Mouse (Mus musculus) myocyte (in vitro differentiated cells): ENCODE results near the gene Zranb1. TPM values are rescaled to one million over a fixed set of nuclear protein-coding genes. Genes with fewer than 3 reads are reported as not detected.

Experiments
- H3K27me3 ChIP-seq: one replicate; pipeline ENCODE4 v1.6.1; 2011; ENCODE audit not compliant: control insufficient read depth, insufficient read depth, insufficient read length
- H3K36me3 ChIP-seq: one replicate; pipeline ENCODE4 v1.6.1; 2011; ENCODE audit not compliant: control insufficient read depth, insufficient read depth
- H3K4me2 ChIP-seq: one replicate; pipeline ENCODE4 v1.6.1; 2011; ENCODE audit warnings: low read depth, control low read depth
- H3K4me3 ChIP-seq: one replicate; pipeline ENCODE4 v1.5.1; 2011; ENCODE audit warnings: mild to moderate bottlenecking, control low read depth, moderate library complexity
- H3K79me2 ChIP-seq: one replicate; pipeline ENCODE4 v1.6.1; 2011; ENCODE audit not compliant: control insufficient read depth, insufficient read depth
- H3ac ChIP-seq: one replicate; pipeline ENCODE4 v1.6.1; 2011; ENCODE audit not compliant: control insufficient read depth, insufficient read length
- CEBPB ChIP-seq: IDR thresholded peaks from 2 replicates; pipeline ENCODE4 v1.6.1; 2011; ENCODE audit warnings: mild to moderate bottlenecking, moderate library complexity; ENCODE audit not compliant: poor library complexity, insufficient read depth, severe bottlenecking
- E2F4 ChIP-seq: IDR thresholded peaks from one replicate; pipeline ENCODE4 v1.6.1; 2011; ENCODE audit warnings: mild to moderate bottlenecking, control low read depth, moderate library complexity; ENCODE audit not compliant: insufficient read depth
- MAX ChIP-seq: IDR thresholded peaks from one replicate; pipeline ENCODE4 v1.6.1; 2011; ENCODE audit warnings: low read depth, mild to moderate bottlenecking, control low read depth
- MYOD1 ChIP-seq, 3 experiments: IDR thresholded peaks; one replicate each; pipeline ENCODE4 v1.6.1; 2011; ENCODE audit warnings: control low read depth in 2 of 3, low read depth in 2 of 3, mild to moderate bottlenecking in 2 of 3, moderate library complexity in 1 of 3; ENCODE audit not compliant: insufficient read length in 2 of 3, control insufficient read depth in 1 of 3
- MYOG ChIP-seq, 3 experiments: IDR thresholded peaks; one replicate each; pipeline ENCODE4 v1.6.1; 2011; ENCODE audit warnings: control low read depth in 2 of 3, low read depth in 2 of 3, mild to moderate bottlenecking in 2 of 3; ENCODE audit not compliant: insufficient read length in 2 of 3, control insufficient read depth in 1 of 3, insufficient read depth in 1 of 3
- POLR2A ChIP-seq: IDR thresholded peaks from one replicate; pipeline ENCODE4 v1.6.1; 2011; ENCODE audit warnings: low read depth, mild to moderate bottlenecking, control low read depth, moderate library complexity; ENCODE audit not compliant: insufficient read length
- POLR2AphosphoS2 ChIP-seq: IDR thresholded peaks from one replicate; pipeline ENCODE4 v1.6.1; 2011; ENCODE audit warnings: low read depth, control low read depth; ENCODE audit not compliant: insufficient read length
- REST ChIP-seq: IDR thresholded peaks from one replicate; pipeline ENCODE4 v1.6.1; 2011; ENCODE audit warnings: mild to moderate bottlenecking, control low read depth, moderate library complexity; ENCODE audit not compliant: insufficient read depth, insufficient read length
- SRF ChIP-seq: IDR thresholded peaks from one replicate; pipeline ENCODE4 v1.6.1; 2011; ENCODE audit warnings: low read depth; ENCODE audit not compliant: control insufficient read depth, insufficient read length
- TCF12 ChIP-seq: IDR thresholded peaks from one replicate; pipeline ENCODE4 v1.6.1; 2011; ENCODE audit warnings: mild to moderate bottlenecking, control low read depth; ENCODE audit not compliant: poor library complexity, insufficient read depth, severe bottlenecking
- TCF3 ChIP-seq: IDR thresholded peaks from one replicate; pipeline ENCODE4 v1.6.1; 2011; ENCODE audit warnings: low read depth, control low read depth; ENCODE audit not compliant: insufficient read length
- USF1 ChIP-seq: IDR thresholded peaks from one replicate; pipeline ENCODE4 v1.6.1; 2011; ENCODE audit warnings: low read depth, mild to moderate bottlenecking, control low read depth, moderate library complexity
- polyA plus RNA-seq: library from polyadenylated mRNA; unstranded; fragments of >200 nt; fragmentation: generic; extraction: Trizol; gene quantifications from one replicate; pipeline ENCODE4 v1.2.1, GENCODE M21; 2012; ENCODE audit warnings: missing spikeins

The Zranb1 gene
- polyA plus RNA-seq, 1 experiment = 14.6 TPM

DNA sequence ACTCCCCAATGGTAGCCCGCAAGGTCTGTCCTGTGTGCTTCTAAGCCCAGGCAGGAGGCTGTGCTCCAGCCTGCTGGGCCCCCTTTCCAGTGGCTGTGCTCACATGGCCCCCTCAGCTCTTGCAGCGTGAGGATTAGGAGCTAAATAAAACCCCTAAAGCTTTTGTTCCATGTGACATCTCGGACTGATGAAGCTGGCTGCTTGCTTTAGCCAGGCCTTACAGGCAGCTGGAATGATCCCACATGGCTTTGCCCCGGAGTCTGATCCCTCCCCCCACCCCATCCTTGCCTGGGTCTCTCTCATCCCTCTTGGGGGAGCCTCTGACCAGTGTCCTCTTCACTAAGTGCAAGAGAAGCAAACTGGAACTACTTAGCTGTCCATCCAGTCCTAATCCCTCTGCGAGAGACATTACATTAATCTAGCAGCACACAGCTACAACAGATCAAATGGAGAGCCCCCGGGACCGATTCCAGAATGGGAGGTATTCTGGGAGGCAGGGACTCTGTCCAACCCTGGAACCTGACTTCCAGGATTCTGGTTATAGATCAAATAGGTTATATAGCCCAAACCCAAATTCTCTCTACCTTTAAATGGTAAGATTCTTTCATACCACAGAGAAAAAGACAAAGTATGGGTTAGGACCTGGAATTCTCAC, 84.6 kb downstream of the Zranb1 start:
- TF ChIP-seq REST = no peak
- TF ChIP-seq CEBPB = no peak
- no peak for TF ChIP-seq MYOD1 (IDR thresholded peaks at IDR 0.05; ENCODE audit: control insufficient read depth in 1 of 3, insufficient read length in 2 of 3, low read depth in 2 of 3)
- TF ChIP-seq POLR2AphosphoS2 = no peak
- TF ChIP-seq POLR2A = no peak
- TF ChIP-seq E2F4 = no peak
- no peak for TF ChIP-seq USF1
- no peak for TF ChIP-seq TCF12
- TF ChIP-seq SRF = no peak
- H3K4me3 ChIP-seq = no peak overlapping the region

DNA sequence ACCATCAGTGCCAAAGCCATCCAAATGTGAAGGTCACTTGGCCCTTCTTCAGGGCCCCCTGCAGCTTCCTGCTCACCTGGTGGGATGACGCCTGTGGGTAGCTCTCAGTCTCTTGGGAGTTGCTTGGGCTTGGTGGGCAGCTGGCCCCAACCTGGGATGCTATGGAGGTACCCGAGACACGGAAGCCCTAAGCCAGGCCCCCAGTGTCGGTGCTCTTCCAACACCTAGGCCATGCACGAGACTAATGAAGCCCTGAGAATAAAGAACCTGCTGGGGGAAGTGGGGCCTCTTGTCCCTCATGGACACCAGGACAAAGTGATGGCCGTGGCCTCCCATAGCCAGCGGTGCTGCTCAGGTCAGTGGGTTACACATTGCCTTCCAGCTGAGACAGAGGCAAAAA, 88.0 kb downstream of the Zranb1 start:
- H3K4me2 ChIP-seq = no peak overlapping the region
- no peaks in the 10 kb centered on the region for H3K36me3 ChIP-seq
- no peak overlapping the region for H3K4me3 ChIP-seq
- TF ChIP-seq SRF (no peak), MYOG (IDR thresholded peaks at IDR 0.05; ENCODE audit: control insufficient read depth in 1 of 3, insufficient read depth in 1 of 3, insufficient read length in 2 of 3, low read depth in 2 of 3) (no peak), POLR2AphosphoS2 (no peak), REST (no peak)
- no peaks in the 10 kb centered on the region for H3K27me3 ChIP-seq
- H3ac ChIP-seq = no peak overlapping the region
- H3K79me2 ChIP-seq = peaks cover 34% of the 10 kb centered on the region

More for the DNA sequence above, 84.6 kb downstream of the Zranb1 start:
- Histone ChIP-seq H3ac (no peak overlapping the region), H3K79me2 (peaks cover 22% of the 10 kb centered on the region), H3K4me2 (no peak overlapping the region), H3K36me3 (no peaks in the 10 kb centered on the region), H3K27me3 (no peaks in the 10 kb centered on the region)

DNA sequence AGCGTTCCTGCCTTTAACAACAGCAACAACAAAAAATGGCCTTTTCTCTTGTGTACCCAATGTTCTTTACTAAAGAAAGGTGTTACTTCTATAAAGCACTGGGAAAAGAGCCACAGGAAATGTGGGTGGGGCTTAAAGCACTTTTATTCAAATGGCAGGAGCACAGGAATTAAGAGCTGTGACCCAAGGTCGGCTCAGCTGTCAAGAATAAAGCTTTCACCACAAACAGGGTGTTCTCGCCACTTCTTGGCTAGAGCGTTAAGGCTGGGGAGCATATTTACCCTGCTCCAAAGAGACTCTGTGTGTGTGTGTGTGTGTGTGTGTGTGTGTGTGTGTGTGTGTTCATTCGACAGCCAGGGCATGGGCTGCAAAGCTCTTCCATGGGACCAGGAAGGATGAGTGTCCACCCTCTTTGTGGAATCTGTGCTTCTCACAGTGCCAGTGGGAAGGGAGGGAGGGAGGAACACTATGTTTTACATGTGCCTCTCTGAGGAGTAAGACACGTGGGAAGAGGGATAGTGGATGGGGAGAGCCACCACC, 88.6 kb downstream of the Zranb1 start:
- H3K36me3 ChIP-seq = no peaks in the 10 kb centered on the region
- no peak overlapping the region for H3K4me3 ChIP-seq
- H3K79me2 ChIP-seq = peaks cover 34% of the 10 kb centered on the region
- H3ac ChIP-seq = no peak overlapping the region
- H3K27me3 ChIP-seq = no peaks in the 10 kb centered on the region
- no peak for TF ChIP-seq REST
- no peak for TF ChIP-seq MYOD1 (IDR thresholded peaks at IDR 0.05; ENCODE audit: control insufficient read depth in 1 of 3, insufficient read length in 2 of 3, low read depth in 2 of 3)
- no peak for TF ChIP-seq MYOG (IDR thresholded peaks at IDR 0.05; ENCODE audit: control insufficient read depth in 1 of 3, insufficient read depth in 1 of 3, insufficient read length in 2 of 3, low read depth in 2 of 3)
- no peak overlapping the region for H3K4me2 ChIP-seq

DNA sequence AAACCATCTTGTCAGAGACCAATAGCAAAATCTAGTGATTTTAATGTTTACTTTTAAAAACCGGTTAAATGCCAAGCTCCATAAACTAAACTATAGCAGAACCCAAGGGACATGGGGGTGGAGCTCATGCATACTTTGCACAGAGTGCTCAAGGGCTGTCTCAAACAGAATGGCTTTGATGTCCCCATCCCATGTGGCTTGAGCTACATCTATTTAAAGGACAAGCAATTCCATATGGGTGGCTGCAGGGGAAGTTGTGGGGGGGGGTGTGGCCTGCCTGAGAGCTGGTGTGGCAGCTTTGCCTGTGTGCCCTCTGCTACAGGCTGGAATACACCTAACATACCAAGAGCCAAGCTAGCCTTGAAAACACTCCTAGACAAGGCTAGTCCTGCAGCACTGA, 93.8 kb downstream of the Zranb1 start:
- peaks cover 31% of the 10 kb centered on the region for H3K79me2 ChIP-seq
- TF ChIP-seq REST (no peak), CEBPB (no peak), TCF12 (no peak), TCF3 (no peak), POLR2AphosphoS2 (no peak), POLR2A (no peak), MYOG (IDR thresholded peaks at IDR 0.05; ENCODE audit: control insufficient read depth in 1 of 3, insufficient read depth in 1 of 3, insufficient read length in 2 of 3, low read depth in 2 of 3) (no peak), SRF (no peak), MAX (no peak), E2F4 (no peak), MYOD1 (IDR thresholded peaks at IDR 0.05; ENCODE audit: control insufficient read depth in 1 of 3, insufficient read length in 2 of 3, low read depth in 2 of 3) (no peak), USF1 (no peak)

DNA sequence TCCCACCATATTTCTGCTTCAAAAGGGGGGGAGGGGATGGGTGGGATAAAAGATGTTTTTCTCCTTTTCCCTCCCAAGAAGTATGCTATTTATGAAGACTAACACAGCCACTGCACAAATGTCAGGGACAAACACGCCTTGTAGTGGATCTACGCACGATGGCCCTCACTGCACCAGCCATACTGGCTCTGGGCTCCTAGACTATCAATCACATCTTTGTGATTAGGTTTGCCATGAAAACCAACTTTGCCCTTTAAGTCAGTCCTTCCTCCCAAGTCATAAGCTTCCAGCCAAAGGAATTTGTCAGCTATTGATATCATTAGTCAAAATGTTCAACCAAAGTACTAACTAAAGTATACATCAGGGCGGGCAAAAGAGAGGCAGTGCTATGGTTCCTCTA, 97.0 kb downstream of the Zranb1 start:
- Histone ChIP-seq H3ac (no peak overlapping the region), H3K79me2 (peaks cover 33% of the 10 kb centered on the region), H3K36me3 (no peaks in the 10 kb centered on the region), H3K4me3 (no peak overlapping the region), H3K4me2 (no peak overlapping the region), H3K27me3 (no peaks in the 10 kb centered on the region)
- TF ChIP-seq REST (no peak), MYOD1 (IDR thresholded peaks at IDR 0.05; ENCODE audit: control insufficient read depth in 1 of 3, insufficient read length in 2 of 3, low read depth in 2 of 3) (no peak), E2F4 (no peak), MAX (no peak), TCF12 (no peak), POLR2A (no peak), CEBPB (no peak), POLR2AphosphoS2 (no peak), TCF3 (no peak), USF1 (no peak), SRF (no peak), MYOG (IDR thresholded peaks at IDR 0.05; ENCODE audit: control insufficient read depth in 1 of 3, insufficient read depth in 1 of 3, insufficient read length in 2 of 3, low read depth in 2 of 3) (no peak)

More for the DNA sequence above, 93.8 kb downstream of the Zranb1 start:
- Histone ChIP-seq H3ac (no peak overlapping the region), H3K36me3 (no peaks in the 10 kb centered on the region), H3K27me3 (no peaks in the 10 kb centered on the region), H3K4me2 (no peak overlapping the region), H3K4me3 (no peak overlapping the region)
